Mouse (Mus musculus): ENCODE measurements around the gene Sirt4.

Sirt4 gene

DNA sequence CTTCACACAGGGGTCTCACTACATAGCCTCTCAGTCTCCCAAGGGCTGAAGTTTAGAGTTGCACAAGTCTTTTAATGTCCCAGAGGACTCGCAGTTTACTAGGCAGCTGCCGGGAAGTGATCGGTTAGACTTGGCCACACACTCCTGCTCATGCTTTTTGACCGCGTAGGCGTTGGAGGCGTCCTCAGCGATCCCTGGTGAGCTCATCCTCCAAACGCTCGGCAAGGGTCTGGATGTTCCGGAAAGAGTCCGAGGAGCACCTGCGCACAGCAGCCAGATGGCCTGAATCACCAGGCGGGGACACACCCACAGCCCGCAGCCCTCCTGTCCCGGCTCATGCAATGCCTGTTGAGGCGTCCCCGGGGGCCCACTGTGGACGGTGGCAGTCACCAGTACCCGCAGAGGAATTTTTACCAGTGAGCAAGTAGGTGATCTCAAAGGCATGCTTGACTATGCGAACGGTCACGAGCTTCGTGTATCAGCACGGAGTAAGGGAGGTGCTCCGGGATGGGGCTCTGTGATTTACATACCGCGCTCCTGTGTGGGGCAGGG lies 7.3 kb upstream of the Sirt4 start:
- peak; percentile 70 for DNase-seq (ENCODE audit: low read depth, low spot score)

DNA sequence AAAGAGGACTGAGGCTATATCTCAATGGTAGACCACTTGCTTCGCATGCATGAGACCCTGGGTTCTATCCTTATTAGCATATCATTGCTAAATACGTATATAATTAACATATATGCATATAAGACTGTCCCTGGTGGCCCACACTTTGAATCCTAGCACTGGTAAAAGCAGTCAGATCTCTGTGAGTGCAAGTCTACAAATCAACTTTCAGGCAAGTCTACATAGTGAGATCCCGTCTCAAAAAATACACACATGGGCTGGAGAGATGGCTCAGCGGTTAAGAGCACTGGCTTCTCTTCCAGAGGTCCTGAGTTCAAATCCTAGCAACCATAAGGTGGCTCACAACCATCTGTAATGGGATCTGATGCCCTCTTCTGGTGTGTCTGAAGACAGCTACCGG lies 6.6 kb upstream of the Sirt4 start:
- DNase-seq (ENCODE audit: low read depth, low spot score), result no peak

DNA sequence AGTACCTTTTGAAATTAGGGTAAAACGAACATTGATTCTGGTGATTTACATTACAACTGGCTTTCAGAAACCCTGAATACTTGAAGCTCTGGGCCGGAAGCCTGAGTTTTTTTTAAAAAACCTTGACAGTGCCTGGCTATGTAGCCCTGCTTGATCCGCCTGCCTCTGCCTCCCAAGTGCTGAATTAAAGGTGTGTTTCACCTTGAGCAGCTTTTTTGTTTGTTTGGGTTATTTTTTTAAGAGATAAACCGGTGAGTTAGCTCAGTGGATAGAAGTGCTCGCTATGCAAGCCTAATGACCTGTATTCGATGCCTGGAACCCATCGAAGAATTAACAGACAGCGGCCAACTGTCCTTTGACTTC lies 6.1 kb upstream of the Sirt4 start:
- DNase-seq (ENCODE audit: low read depth, low spot score), result no peak

DNA sequence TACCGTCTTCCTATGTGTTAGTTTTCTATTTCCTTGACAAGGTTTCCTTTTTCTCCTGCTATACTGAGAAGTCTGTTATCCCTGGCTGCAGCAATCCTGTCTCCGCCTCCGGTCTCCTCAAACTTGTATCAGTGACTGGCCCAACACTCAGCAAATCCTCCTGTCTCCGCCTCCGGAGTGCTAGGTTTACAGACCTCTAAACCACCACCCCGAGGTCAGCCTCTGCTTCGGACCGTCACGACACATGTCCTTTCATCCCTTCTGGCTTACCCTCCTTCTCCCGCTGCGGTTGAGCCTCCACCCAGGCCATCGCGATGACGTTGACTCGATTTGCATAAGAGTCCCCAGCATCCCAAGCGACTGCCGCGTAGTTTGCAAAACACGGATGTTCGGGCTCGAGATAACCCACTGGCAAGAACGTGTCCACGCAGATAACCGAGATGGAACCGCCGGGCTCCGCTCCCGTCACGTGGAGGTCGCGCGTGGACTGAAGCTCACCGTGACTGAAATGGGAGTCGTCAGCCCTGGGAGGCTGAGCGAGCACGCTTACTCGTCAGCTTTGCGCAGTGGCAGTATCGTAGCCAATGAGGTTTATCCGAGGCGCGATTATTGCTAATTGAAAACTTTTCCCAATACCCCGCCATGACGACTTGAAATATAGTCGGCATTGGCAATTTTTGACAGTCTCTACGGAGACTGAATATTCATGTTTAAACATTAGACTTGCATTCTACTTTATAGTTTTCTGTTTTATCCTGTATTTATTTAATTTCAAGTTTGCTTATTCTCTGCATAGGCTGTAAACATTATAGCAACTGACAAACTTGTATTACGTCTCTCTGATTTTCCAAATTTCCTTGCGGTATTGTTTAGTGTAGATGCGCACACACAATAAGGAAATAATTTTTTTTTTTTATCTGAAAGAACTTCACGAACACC lies 5.4 kb upstream of the Sirt4 start:
- peak; percentile 98 for DNase-seq (ENCODE audit: low read depth, low spot score)

DNA sequence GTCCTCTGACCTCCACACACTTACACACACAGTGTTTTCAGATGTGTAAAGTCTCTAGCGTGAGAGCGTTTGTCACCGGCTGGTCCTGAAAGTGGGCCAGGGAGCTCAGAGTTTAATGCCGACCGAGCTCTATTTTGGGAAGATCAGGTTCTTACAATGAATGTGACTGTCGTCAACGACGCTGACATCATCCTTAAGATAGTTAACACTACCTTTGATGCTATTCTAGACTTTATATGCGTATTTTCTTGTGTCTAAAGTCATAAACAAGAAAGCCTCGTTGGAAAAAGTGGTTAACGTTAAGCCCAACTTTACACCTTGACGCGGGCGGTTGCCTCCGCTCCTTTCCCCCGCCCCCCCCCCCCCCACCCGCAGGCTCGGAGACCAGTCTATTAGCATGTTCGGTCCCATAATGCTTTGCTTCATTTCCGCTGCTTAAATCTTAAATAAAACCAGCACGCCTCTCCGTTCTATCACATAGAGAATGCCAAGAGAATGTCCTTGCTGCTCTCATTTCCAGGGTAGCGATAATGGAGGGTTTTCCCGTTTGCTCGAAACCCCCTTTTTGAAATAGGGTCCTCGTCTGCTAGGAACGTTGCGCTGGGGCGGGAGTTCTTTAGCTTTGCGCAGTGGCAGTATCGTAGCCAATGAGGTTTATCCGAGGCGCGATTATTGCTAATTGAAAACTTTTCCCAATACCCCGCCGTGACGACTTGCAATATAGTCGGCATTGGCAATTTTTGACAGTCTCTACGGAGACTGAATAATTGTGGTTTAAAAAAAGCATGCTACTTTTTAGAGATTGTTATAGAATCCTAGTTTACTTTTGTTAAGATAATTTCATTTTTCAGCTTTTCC lies 4.5 kb upstream of the Sirt4 start:
- peak; percentile 88 for DNase-seq (ENCODE audit: low read depth, low spot score)

DNA sequence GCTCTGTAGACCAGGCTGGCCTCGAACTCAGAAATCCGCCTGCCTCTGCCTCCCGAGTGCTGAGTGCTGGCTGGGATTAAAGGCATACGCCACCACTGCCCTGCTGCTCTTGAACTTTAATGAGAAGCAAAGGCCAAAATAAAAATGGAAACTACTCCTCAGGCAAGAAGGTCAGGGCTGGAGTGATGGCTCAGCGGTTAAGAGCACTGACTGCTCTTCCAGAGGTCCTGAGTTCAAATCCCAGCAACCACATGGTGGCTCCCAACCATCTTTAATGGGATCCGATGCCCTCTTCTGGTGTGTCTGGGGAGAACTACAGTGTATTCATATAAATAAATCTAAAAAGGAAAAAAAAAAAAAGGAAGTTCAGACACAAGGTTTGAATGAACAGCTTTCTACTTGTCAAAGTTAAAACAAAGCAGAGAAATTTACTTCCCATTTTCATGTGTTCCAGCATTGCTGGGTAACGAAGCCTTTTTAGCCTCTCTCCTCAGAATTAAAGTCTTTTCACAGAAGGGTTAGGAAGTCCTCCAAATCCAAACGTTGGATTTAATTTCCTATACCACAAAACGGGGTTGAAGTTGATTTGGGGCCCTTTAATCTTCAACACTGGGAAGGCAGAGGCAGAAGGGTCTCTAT lies 3.5 kb upstream of the Sirt4 start:
- DNase-seq (ENCODE audit: low read depth, low spot score), result no peak

DNA sequence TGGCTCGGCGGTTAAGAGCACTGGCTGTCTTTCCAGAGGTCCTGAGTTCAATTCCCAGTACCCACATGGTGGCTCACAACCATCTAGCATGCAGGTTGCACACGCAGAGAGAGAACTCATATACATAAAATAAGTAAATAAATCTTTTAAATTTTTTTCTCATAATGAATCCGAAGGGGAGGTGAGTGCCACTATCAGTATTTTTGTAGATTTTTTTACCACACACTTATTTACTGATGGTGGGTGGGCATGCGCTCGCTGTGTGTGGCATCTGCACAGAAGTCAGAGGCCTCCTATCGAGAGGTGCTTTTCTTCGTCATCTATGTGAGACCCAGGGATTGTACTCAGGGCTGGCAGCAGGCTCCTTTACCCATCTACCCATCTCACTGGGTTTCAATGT lies 2.8 kb upstream of the Sirt4 start:
- no peak for DNase-seq (ENCODE audit: low read depth, low spot score)

DNA sequence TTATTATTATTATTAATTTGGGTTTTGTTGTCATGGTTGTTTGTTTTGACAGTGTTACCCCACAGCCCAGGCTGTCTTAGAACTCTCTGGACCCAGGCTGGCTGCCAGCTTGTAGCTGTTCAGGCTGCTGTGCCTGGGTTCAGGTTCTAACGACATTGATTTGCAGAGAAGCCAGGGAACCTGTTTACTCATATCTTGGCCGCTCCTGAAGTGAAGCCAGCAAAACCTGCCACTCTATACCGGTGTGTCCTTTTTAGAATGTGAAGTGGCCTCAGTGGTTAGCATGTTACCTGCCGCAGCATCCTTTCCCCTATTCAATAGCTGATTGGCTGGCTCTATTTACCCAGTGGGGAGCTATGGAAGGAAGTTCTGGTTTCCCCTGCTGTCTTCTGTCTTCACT lies 2.2 kb upstream of the Sirt4 start:
- no peak for DNase-seq (ENCODE audit: low read depth, low spot score)

DNA sequence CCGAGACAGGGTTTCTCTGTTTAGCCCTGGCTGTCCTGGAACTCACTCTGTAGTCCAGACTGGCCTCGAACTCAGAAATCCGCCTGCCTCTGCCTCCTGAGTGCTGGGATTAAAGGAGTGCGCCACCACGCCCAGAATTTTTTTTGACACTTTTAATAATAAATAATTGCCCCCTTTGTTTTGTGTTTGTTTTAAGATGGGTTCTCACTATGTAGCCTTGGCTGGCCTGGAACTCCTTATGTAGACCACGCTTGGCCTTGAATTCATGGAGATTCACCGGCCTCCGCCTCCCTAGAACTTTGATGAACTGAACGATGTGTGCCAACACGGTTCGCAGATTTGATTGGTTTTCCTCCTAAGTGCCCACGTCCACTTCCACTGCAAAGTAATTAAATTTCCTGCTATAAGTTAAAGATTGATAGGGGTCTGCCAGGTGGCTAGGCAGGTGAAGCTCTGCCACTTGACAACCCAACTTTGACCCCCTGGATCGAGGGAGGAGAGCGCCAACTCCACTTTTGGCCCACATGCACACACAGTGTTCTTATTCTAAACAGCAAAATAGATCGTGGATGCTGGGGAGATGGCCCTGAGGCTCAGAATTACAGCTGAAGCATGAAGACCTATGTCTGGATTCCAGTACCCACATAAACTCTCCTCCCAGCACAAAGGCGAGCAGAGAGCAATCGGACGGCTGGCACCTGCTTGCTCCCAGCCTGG lies 1.1 kb upstream of the Sirt4 start:
- no peak for DNase-seq (ENCODE audit: low read depth, low spot score)

DNA sequence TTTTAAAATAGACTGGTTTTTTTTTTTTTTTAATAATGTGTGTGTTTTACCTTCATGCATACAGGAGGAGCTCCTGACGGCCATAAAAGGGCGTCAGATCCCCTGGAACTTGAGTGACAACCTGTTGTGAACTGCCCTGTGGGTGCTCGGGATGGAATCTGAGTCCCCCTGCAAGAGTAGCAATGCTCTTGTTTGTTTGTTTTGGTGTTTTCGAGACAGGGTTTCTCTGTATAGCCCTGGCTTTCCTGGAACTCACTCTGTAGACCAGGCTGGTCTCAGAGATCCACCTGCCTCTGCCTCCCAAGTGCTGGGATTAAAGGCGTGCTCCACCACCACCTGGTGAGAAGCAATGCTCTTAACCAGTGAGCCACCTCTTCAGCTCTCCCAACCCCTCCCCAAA lies 471 bp upstream of the Sirt4 start:
- no peak for DNase-seq (ENCODE audit: low read depth, low spot score)

DNA sequence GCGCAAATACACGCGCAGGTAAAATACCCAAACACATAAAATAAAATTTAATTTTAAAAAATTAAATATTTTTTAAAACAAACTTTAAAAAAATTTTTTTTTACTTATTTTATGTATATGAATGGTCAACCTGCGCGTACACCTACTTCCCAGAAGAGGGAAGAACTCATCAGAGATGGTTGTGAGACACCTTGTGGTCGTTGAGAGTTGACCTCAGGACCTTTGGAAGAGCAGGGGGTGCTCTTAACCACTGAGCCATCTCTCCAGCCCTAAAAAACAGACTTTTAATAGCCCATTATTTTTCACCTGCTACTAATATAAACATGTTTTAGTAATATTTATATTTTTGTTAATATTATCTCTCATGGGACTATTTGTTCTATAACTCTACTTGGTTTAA lies 1.1 kb downstream of the Sirt4 start:
- DNase-seq (ENCODE audit: low read depth, low spot score), result no peak

DNA sequence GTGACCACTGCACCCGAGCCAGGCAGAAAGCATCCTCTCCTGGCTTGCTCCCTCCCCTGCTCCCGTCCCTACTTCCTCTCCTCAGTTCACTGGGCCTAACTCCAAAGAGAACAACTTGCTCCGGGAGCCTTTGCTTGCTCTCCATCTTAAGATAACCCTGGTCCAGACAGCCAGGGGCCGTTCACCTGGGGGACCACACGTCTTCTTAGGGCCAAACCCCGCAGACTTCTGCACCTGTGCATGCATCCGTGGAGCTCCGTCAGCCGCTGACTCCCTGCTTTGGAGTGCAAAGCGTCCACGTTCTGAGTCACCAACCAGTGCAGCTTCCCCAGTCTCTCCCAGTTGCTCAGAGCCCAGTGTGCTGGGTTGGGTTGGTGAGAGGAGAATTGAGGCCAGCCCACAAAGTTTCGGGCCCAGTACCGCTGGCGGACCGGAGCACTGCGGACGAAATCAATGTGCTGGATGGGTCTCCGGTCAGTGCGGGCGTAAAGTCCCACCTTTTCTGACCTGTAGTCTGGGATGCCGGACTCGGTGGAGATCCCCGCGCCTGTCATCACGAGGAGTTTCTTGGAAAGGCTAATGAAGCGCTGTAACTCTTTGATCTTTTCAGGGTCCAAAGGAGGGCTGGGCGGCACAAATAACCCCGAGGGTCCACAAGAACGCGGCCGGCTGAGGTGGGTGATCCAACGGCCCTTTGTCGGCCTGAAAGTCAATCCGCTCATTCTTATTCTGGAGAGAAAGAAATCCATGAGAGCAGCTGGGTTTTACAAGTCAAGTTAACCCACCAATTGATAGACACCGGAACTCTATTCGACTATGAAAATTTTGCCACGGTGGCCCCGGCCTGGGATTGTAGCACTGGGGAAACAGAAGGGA lies 1.9 kb downstream of the Sirt4 start:
- DNase-seq (ENCODE audit: low read depth, low spot score), result peak; percentile 47

DNA sequence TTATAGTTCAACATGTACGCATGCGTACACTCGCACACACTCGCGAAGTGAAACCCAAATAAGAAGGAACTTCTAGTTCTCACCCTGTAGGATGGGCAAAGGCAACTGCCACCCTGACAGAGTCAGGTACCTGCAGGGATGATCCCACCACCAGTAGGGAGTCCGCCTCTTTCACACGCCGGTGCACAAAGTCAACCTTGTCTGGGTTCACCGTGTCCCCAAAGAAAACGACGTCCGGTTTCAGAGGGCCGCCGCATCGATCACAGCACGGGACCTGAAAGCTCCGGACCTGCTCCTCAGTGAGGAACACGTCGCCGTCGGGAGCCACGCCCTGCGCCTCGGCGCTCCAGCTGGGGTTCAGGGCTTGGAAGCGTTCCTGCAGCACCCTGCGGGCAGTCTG lies 4.4 kb downstream of the Sirt4 start:
- no peak for DNase-seq (ENCODE audit: low read depth, low spot score)

DNA sequence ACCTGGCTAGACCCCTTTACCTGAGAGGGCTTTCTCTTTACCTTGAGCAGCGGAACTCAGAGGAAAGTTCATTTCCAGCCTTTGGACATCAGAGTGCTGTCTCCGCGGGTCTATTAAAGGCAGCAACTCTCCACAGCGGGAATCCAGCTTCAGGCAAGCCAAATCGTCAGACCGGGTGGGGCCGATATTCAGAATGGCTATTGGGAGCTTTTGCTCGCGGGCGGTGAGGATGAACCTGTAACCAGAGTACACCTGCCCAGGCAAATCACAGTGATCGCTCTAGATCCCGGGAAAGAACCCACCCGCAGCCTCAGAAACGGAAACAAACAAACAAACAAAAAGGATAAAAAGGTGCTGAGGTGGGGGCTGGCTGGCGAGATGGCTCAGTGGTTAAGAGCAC lies 5.0 kb downstream of the Sirt4 start:
- DNase-seq (ENCODE audit: low read depth, low spot score), result no peak

DNA sequence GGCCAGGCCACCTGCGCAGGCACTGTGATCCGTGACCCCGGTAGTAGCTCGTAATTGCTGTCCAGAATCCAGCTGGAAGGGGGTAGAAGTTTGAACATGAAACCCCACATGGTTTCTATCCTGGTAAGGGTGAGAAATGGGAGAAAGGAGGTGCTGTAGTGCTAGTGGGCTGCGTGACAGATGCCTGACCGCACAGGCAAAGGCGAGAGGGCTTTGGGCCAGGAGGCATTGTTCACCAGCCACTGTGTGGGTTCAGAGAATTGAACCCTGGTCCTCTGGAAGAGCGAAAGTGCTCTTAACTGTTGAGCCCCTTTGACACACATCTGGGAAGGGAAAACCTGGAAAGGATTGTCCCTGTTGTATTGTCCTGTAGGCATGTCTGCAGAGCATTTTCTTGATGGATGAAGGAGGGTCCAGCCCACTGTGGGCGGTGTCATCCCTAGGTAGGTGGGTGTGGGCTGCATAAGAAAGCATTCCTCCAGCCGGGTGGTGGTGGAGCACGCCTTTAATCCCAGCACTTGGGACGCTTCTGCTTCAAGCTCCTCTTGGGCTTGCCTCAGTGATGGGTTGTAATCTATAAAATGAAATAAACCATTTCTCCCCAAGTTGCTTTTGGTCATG lies 8.3 kb downstream of the Sirt4 start:
- no peak for DNase-seq (ENCODE audit: low read depth, low spot score)

DNA sequence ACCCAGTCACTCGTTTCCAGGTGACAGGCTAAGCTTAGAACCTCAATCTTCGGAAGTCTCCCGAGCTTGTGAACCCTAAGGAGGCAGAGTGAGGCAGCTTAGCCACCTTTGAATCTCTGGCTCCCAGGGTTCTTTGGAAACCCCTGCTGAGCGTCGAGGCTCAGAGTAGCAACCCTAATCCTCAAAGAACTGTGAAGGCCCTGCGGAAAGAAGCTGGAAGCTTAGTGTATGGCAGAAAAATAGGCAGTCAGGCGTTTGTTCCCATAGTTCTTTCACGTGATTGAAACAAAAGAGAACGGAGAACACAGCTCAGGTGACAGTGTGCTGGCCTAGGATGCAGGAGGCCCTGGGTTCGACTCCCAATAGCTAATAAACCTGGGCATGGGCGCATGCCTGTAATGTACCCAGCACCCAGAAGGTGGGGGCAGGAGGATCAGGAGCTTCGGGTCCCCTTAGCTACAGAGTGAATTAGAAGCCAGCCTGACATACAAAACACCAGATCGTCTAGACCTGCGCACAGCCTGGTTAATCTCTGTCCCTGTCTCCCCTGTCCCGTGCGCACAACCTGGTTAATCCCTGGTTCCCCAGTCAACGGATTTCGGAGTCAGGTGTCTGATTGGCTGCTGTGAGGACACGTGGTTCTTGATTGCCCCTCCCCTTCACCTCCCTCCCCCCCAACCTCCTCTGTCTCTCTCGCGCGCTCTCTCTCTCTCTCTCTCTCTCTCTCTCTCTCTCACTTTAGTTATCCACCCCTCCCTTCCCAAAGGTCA lies 9.0 kb downstream of the Sirt4 start:
- DNase-seq (ENCODE audit: low read depth, low spot score), result peak; percentile 94

DNA sequence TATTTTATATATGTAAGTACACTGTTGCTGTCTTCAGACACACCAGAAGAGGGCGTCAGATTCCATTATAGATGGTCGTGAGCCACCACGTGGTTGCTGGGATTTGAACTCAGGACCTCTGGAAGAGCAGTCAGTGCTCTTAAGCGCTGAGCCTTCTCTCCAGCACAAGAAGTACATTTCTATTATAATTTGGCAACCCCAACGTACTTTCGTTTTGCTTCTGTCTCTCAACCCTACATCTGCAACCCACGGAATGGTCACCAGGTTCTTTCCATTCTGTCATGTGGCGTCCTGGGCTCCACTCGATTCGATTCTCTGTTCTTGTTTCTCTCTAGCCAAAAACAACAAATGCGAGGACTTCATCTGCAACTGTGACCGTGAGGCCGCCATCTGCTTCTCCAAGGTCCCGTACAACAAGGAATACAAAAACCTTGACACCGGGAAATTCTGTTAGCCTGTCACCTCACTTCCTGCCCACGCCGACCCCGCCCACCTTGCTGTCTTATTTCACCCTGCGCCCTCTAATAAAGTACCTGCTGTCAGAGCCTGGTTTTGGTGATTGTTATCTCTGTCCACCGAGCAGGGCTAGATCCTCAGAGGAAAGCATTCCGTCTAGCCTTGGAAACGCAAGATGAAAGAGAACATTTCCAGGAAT lies 10.2 kb downstream of the Sirt4 start:
- no peak for DNase-seq (ENCODE audit: low read depth, low spot score)

DNA sequence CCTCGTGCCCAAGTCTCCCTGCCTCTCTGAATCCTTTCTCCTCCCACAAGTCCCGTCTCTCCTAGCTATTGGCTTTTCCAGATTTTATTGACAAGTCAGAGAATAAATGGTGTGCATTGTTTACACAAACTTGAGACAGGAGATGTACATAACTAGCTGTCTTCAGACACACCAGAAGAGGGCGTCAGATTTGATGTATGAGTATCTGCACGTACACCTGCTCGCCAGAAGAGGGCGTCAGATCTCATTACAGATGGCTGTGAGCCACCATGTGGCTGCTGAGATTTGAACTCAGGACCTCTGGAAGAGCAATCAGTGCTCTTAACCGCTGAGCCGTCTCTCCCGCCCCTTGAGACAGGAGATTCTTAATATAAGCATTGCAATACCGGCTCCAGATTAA lies 11.3 kb downstream of the Sirt4 start:
- no peak for DNase-seq (ENCODE audit: low read depth, low spot score)

Data from brain, adult 2 months (tissue).